Mouse (Mus musculus): ENCODE results near the gene Pou2f1.

Pou2f1 gene

DNA sequence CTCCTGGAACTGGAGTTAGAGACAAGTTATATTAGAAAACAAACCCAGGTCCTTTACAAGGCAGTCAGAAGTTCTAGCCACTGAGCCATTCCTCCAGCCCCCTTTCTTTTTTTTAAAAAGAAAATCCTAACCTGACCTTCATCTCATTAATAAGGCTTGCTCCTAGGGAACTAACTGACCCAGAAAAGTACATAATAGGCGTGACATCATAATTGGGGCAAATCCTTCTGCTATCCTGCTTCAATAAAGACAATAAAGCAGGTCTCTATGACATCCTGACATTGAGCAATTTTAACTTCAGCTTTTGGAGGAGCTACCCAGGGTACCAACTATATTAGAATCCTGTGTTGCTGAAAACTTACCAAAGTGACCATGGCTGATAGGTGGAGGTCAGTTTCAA is 98.9 kb downstream of the Pou2f1 start:
- no peaks in the 10 kb centered on the region for H3K27me3 ChIP-seq (ENCODE audit: control insufficient read depth, insufficient read depth, low read length, poor library complexity, severe bottlenecking)
- DNase-seq (ENCODE audit: low read depth, low spot score): no peak
- H3K36me3 ChIP-seq (ENCODE audit: control insufficient read depth, insufficient read depth, low read length, poor library complexity, severe bottlenecking): peaks cover 7% of the 10 kb centered on the region

DNA sequence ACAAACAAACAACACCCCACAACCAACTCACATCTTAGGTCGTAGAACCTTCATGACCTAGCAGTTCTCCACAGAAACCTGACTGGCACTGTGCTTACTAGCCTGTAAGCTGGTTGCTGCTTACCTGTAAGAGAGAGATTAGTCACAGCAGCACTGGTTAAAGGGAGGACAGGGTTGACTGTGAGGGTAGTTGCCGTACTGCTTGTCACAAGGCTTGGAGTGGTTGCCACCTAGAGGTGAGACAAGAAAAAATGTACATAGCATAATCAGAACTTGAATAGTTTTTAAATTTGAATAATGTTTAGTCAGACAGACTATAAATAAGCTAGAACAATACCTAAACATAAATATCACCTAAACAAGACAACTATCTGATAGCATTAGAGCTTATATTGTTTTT is 110.8 kb downstream of the Pou2f1 start:
- Histone ChIP-seq H3K27me3 (ENCODE audit: control insufficient read depth, insufficient read depth, low read length, poor library complexity, severe bottlenecking) (no peaks in the 10 kb centered on the region), H3K36me3 (ENCODE audit: control insufficient read depth, insufficient read depth, low read length, poor library complexity, severe bottlenecking) (peaks cover 19% of the 10 kb centered on the region)
- DNase-seq (ENCODE audit: low read depth, low spot score): peak; percentile 8

DNA sequence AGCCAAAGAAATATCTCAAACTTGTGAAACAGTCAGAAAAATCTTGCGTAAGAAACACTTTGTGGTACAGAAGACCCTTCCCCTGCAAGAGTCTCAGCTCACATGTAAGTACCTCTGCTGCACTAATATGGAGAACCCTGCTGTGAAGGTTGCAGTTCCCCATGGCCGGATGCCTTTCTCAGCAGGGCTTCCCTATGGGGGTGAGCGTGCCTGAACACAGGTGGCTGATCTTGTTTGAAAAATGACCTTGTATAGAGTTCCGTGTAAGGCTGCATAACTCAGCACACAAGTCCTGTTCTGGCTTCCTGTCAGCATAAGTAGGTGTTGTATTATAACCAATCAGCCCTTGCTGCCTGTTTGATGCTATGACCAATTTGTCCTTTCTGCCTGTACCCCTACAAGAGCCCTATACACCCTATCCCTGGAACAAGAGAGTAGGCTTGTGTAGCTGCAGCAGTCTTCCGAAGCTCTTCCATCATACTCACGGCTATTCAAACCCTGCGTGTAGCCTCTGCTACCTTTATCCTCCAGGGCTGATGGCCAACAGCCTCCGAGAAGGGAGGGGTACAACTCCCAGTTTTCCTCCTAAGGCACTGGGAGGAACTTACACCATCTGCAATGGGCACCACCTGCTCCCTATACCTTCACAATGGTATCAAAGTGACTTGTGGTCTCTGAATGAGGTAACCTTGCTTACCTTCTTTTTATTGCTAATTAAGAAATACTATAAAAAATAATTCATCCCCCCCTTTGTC is 120.2 kb downstream of the Pou2f1 start:
- Histone ChIP-seq H3K36me3 (ENCODE audit: control insufficient read depth, insufficient read depth, low read length, poor library complexity, severe bottlenecking) (peaks cover 15% of the 10 kb centered on the region), H3K27me3 (ENCODE audit: control insufficient read depth, insufficient read depth, low read length, poor library complexity, severe bottlenecking) (no peaks in the 10 kb centered on the region)

DNA sequence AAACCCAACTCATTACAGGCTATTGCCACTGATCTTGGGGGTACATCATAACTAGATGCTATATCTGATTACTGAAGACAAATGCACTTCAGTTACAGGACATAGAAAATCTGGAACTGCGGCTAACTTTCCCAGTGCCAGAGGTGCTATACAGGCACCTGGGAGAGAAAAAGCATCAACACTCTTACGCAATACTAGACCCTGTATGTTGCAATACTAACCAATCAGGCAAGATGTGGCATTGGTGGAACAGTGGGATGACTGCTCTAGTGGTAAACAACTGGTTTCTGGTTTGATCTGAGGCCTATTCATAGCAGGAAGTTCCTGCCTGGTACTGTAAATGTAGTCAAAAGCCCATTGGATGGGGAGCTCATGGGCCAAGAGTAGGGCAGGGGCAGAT is 123.7 kb downstream of the Pou2f1 start:
- peaks cover 22% of the 10 kb centered on the region for H3K36me3 ChIP-seq (ENCODE audit: control insufficient read depth, insufficient read depth, low read length, poor library complexity, severe bottlenecking)
- no peak for DNase-seq (ENCODE audit: low read depth, low spot score)
- no peaks in the 10 kb centered on the region for H3K27me3 ChIP-seq (ENCODE audit: control insufficient read depth, insufficient read depth, low read length, poor library complexity, severe bottlenecking)

More for the DNA sequence above, 120.2 kb downstream of the Pou2f1 start:
- peak; percentile 11 for DNase-seq (ENCODE audit: low read depth, low spot score)

DNA sequence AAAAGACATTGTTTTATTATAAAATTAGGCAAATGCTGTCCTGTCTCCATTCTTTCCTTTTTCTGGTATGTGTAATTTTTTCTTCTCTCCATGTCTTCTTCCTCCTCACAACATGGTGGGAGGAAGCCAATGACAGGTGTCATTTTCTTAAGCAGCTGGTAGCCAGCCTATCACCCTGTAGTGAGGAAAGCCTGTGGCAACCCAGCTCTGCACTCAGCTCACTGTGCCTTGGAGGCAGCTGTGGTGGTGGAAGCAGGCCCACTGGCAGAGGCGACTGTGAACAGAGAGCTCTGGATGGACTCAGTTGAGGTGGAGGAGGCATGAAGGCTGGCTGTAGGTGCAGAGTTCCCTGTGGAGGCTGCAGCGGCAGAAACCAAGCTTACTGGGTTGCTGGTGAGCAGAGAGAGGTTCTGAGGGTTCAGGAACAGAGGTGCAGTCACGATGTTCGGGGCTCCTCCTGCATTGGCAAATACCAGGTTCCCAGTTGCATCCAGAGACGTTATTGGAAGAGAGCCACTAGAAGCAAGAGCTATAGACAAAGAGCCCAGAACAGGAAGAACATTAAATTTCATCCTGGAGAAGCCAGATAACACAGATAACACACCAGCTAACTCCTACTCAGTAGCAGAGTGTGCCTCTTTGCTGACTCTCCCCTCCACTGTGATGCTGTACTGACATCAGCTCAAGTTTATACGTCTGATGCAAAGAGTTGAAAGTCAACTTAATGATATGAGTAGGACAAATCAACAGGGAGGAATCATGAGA is 126.8 kb downstream of the Pou2f1 start:
- DNase-seq (ENCODE audit: low read depth, low spot score): no peak
- Histone ChIP-seq H3K36me3 (ENCODE audit: control insufficient read depth, insufficient read depth, low read length, poor library complexity, severe bottlenecking) (peaks cover 20% of the 10 kb centered on the region), H3K27me3 (ENCODE audit: control insufficient read depth, insufficient read depth, low read length, poor library complexity, severe bottlenecking) (no peaks in the 10 kb centered on the region)

DNA sequence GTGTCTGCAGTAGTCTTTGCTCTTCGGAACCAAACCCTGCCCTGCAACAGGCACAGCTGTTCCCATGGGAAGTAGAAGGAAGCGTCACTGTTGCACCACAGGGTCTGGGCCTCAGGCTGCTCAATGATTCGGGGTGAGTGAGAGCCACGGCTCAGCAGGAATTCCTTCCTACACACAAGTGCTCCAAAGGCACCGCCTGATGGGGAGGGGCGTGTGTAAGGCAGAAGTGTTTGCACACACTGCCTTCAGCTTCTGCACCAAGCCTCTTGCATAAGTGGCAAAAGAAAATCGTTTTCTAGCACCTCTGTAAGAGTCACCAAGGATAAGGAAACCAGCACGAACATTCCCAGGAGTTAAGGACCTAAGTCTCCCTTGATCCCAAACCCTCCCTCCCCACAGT is 127.8 kb downstream of the Pou2f1 start:
- no peak for DNase-seq (ENCODE audit: low read depth, low spot score)
- Histone ChIP-seq H3K36me3 (ENCODE audit: control insufficient read depth, insufficient read depth, low read length, poor library complexity, severe bottlenecking) (peaks cover 19% of the 10 kb centered on the region), H3K27me3 (ENCODE audit: control insufficient read depth, insufficient read depth, low read length, poor library complexity, severe bottlenecking) (no peaks in the 10 kb centered on the region)

DNA sequence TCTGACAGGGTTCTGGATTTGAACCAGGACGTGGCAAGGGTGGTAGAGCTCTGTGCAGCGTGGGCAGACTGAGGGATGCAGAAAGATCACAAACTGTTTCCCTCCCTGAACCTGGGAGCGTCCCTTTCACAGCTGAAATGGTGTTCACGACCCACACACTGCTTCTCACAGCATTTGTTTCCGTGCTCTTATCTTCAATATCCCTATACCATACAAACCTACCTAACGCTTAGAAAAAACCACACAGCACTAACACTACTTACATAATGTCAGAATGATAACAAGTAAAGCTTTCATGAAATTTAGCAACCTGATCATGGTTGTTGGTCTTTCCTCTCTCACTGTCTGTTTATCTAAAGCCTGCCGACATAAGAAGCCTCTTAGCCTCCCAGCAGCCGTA is 133.8 kb downstream of the Pou2f1 start:
- H3K36me3 ChIP-seq (ENCODE audit: control insufficient read depth, insufficient read depth, low read length, poor library complexity, severe bottlenecking): peaks cover 5% of the 10 kb centered on the region; the same call in 1 of the 2 replicates
- no peak for DNase-seq (ENCODE audit: low read depth, low spot score)
- no peaks in the 10 kb centered on the region for H3K27me3 ChIP-seq (ENCODE audit: control insufficient read depth, insufficient read depth, low read length, poor library complexity, severe bottlenecking)

DNA sequence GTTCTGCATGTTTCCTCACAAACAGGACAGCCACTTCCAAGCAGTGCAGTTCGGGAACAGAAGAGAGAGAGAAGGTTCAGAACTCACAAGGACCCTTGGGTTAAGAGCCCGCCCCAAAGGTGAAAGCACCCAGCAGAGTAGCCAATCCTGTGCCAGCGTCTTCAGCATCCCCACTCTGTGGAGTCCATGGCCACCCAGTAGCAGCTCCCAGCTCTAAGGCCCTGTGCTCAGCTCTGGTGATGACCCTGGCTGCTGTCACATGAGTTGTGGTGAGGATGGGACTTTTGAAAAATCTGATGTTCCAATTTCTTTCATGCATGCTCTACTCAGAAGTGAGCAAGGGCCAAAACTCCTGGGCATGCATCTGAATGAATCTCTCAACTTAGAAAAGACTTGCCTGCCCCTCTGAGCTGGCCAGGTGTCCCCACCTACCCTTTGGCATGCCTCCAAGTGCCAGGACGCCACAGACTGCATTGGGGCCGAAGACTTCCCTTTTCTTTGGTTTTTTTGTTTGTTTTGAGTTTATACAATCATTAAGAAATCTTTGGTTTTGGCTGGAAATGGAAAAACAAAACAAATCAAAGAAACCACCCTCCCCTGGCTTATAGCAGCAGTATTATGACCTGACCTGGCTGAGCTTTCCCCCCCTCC is 135.7 kb downstream of the Pou2f1 start:
- no peaks in the 10 kb centered on the region for H3K27me3 ChIP-seq (ENCODE audit: control insufficient read depth, insufficient read depth, low read length, poor library complexity, severe bottlenecking)
- peaks cover 4% of the 10 kb centered on the region; the same call in 1 of the 2 replicates for H3K36me3 ChIP-seq (ENCODE audit: control insufficient read depth, insufficient read depth, low read length, poor library complexity, severe bottlenecking)
- no peak for DNase-seq (ENCODE audit: low read depth, low spot score)

DNA sequence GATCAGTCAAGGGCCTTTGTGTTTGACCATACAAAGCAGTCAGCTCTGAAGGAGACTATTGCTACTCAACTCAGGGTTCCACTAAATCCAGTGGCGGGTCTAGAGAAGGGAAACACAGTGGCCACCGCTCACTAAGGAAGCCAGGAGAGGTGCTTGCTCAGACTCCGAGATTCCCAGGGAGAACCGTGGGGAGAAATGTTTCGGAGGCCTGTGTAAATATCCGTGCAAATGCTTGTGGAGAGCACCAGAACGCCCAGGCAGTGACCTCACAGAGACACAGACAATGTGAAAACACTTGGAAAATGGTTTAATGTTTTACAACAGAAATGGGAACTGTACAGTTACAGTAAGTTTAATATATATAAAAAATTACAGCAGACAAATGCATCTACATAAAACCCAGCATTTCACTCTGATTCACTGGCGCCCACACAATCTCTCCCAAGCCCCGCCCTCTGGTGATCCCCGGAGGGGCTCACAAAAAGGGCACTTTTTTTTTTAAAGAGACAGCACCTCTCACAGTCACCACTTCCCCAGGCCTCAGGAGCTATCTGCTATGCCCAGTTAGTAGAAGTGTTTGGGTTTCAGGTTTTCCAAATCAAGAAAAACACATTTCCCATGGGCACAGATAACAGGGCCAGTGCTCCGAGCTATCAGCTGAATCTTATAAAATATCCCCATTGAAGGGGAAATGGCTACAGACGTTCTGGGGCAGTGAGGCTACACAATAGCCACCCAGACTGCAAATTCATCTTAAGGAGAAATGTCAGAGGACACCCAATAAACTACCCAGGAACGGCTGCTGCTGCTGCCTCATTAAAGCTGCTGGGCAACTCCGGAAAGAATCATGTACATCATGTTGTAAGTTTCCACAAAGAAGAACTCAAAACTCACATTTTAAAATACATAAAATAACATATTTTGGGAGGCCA is 137.3 kb downstream of the Pou2f1 start:
- no peaks in the 10 kb centered on the region for H3K27me3 ChIP-seq (ENCODE audit: control insufficient read depth, insufficient read depth, low read length, poor library complexity, severe bottlenecking)
- DNase-seq (ENCODE audit: low read depth, low spot score): no peak
- H3K36me3 ChIP-seq (ENCODE audit: control insufficient read depth, insufficient read depth, low read length, poor library complexity, severe bottlenecking): peaks cover 4% of the 10 kb centered on the region; the same call in 1 of the 2 replicates

DNA sequence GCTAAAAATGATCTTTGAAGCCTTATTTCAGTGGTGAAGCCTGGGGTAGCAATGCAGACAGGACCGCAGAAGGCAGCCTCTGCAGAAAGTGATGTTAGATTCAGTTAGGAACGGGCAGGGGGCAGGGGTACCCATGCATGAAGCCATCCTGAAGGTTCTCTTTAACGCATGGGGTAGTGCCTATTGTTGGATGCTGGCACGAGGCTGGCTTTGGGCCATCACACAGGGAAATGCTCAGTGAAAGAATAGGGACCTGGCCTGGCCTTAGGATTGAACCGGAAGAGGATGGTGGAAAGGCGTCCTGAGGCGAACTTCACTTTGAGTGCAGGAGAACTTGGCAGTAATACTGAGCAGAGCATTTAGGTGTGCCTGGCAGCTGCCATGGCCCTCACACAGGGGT is 140.4 kb downstream of the Pou2f1 start:
- H3K27me3 ChIP-seq (ENCODE audit: control insufficient read depth, insufficient read depth, low read length, poor library complexity, severe bottlenecking): no peaks in the 10 kb centered on the region
- H3K36me3 ChIP-seq (ENCODE audit: control insufficient read depth, insufficient read depth, low read length, poor library complexity, severe bottlenecking): no peaks in the 10 kb centered on the region; the same call in 1 of the 2 replicates
- DNase-seq (ENCODE audit: low read depth, low spot score): no peak

DNA sequence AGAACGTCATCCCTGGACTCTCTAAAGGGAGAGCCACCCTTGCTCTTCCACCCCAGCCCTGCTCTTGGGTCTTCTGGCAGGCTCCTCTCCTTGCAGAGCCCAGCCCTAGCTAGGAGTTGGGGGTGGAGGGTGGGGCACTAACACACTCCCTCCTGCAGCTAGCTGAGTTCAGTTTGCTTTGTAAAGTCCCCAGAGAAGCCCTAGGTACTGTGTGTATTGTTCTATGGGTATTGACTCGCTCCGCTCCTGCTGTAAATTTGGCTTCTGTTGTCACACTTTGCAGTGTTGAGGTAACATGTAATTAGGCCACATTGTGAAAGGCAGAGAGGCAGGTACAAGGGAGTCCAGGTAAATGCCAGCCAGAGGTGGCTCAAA is 141.3 kb downstream of the Pou2f1 start:
- Histone ChIP-seq H3K27me3 (ENCODE audit: control insufficient read depth, insufficient read depth, low read length, poor library complexity, severe bottlenecking) (no peaks in the 10 kb centered on the region), H3K36me3 (ENCODE audit: control insufficient read depth, insufficient read depth, low read length, poor library complexity, severe bottlenecking) (no peaks in the 10 kb centered on the region; the same call in 1 of the 2 replicates)
- no peak for DNase-seq (ENCODE audit: low read depth, low spot score)

DNA sequence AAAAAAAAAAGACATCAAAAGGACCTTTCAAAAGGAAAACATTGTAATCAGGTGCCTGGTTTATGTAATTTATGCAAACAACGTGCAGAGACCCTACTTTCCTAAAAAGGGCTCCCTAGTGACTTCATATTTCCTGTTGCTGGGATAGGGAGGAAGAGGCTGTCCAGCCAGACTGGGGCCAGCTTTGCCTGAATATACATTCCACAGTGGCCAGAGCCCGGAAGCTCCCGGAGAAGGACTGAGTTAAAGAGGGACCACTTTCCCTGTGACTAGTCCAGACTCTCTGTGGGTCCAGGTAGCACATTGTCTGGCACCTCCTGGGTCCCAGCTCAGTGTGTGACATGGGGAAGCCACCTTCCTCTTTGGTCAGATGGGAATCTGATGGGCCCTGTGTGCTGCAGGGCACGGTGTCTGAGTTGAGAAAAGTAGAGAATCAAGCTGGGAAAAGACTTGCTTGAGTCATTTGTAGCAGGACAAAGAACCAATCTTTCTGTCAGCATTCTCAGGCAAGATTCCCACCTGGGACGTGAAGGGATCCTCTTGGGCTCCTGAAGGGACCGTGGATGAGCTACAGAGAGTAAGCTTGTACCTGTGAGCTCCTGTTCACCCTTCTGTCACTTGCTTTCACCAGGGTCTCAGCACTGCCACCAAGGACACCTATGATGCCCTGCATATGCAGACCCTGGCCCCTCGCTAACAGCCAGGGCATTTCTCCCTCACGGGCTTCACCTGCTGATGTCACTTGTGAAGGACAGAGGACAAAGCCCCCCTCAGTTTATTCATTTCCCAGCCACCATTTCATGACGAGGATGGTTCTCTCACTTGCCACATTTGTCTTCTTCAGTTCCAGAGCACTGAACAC is 141.9 kb downstream of the Pou2f1 start:
- Histone ChIP-seq H3K27me3 (ENCODE audit: control insufficient read depth, insufficient read depth, low read length, poor library complexity, severe bottlenecking) (no peaks in the 10 kb centered on the region), H3K36me3 (ENCODE audit: control insufficient read depth, insufficient read depth, low read length, poor library complexity, severe bottlenecking) (no peaks in the 10 kb centered on the region; the same call in 1 of the 2 replicates)
- no peak for DNase-seq (ENCODE audit: low read depth, low spot score)

DNA sequence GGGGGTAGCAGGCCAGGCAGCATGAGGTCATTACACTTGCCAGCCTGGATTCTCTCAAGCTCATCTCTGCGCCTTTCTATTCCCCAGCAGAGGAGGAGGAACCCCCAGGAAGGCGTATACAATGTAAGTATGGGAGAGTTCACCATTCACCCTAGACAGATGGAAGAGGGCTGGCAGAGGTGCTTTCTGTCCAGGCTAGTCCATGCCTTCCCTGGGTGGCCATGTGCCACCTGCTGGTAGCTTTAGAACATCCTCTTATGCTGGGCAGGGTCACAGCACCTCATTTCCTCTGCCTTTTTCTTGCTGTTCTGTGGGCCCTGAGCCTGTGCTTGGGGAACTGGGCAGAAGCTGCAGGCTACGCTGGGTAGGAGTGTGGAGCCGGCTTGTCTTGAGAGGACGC is 144.1 kb downstream of the Pou2f1 start:
- no peaks in the 10 kb centered on the region for H3K27me3 ChIP-seq (ENCODE audit: control insufficient read depth, insufficient read depth, low read length, poor library complexity, severe bottlenecking)
- no peaks in the 10 kb centered on the region for H3K36me3 ChIP-seq (ENCODE audit: control insufficient read depth, insufficient read depth, low read length, poor library complexity, severe bottlenecking)
- peak; percentile 56 for DNase-seq (ENCODE audit: low read depth, low spot score)
